Mouse (Mus musculus) adrenal gland, postnatal 4 days (tissue): ENCODE data around the gene Polrmt. TPM values are rescaled to one million over a fixed set of nuclear protein-coding genes. Genes with fewer than 3 reads are reported as not detected.

Experiments
- DNase-seq, 2 experiments: peaks; one replicate each; pipeline ENCODE4 v3.0.0; 2021 to 2022; ENCODE audit warnings: low spot score in 2 of 2, mixed read lengths in 2 of 2
- total RNA-seq, 2 experiments: library from RNA; stranded (reverse); gene quantifications; 2 replicates each; pipeline ENCODE4 v1.2.3; 2021

The Polrmt gene
- total RNA-seq, 2 experiments from 2014 or later: 61.2 to 68.6 TPM

GRCm38 (mm10) chr10:79743650-79744365 is 2.6 kb downstream of the Polrmt start:
- DNase-seq: no peak

GRCm38 (mm10) chr10:79743161-79743560 is 3.2 kb downstream of the Polrmt start:
- no peak for DNase-seq

- no peak for DNase-seq
Measured at GRCm38 (mm10) chr10:79740863-79741262, 5.5 kb downstream of the Polrmt start.

- no peak for DNase-seq
Measured at GRCm38 (mm10) chr10:79739234-79739633, 7.1 kb downstream of the Polrmt start.

- DNase-seq: no peak
Measured at GRCm38 (mm10) chr10:79738259-79738658, 8.1 kb downstream of the Polrmt start.

GRCm38 (mm10) chr10:79736706-79737105 is 9.7 kb downstream of the Polrmt start:
- DNase-seq: no peak

- DNase-seq: no peak
Measured at GRCm38 (mm10) chr10:79735361-79735760, 11.0 kb downstream of the Polrmt start.

GRCm38 (mm10) chr10:79733847-79734246 is 12.5 kb downstream of the Polrmt start:
- DNase-seq: no peak

GRCm38 (mm10) chr10:79732500-79732899 is 13.9 kb downstream of the Polrmt start:
- no peak for DNase-seq

- DNase-seq: no peak
Measured at GRCm38 (mm10) chr10:79729357-79729965, 16.9 kb downstream of the Polrmt start.

GRCm38 (mm10) chr10:79728323-79729249 is 17.8 kb downstream of the Polrmt start:
- no peak for DNase-seq

GRCm38 (mm10) chr10:79726090-79726489 is 20.3 kb downstream of the Polrmt start:
- no peak for DNase-seq

- no peak for DNase-seq
Measured at GRCm38 (mm10) chr10:79723692-79724091, 22.7 kb downstream of the Polrmt start.

GRCm38 (mm10) chr10:79723047-79723446 is 23.3 kb downstream of the Polrmt start:
- DNase-seq: no peak

GRCm38 (mm10) chr10:79721089-79721488 is 25.3 kb downstream of the Polrmt start:
- no peak for DNase-seq

- DNase-seq: peak in 1 of 2 experiments; percentile 68
Measured at GRCm38 (mm10) chr10:79717640-79718357, 28.6 kb downstream of the Polrmt start.

GRCm38 (mm10) chr10:79716988-79717355 is 29.4 kb downstream of the Polrmt start:
- no peak for DNase-seq

GRCm38 (mm10) chr10:79716254-79716987 is 30.0 kb downstream of the Polrmt start, which contains the start of gene Hcn2:
Gene Hcn2, plus strand, starts transcription at chr10:79716634.
- DNase-seq: no peak

- DNase-seq: no peak
Measured at GRCm38 (mm10) chr10:79714996-79715395, 31.4 kb downstream of the Polrmt start.

- DNase-seq: no peak
Measured at GRCm38 (mm10) chr10:79713163-79713562, 33.2 kb downstream of the Polrmt start.
